Comparison of ENCODE assay signal across 12 mouse cellular contexts in the genomic region with DNA sequence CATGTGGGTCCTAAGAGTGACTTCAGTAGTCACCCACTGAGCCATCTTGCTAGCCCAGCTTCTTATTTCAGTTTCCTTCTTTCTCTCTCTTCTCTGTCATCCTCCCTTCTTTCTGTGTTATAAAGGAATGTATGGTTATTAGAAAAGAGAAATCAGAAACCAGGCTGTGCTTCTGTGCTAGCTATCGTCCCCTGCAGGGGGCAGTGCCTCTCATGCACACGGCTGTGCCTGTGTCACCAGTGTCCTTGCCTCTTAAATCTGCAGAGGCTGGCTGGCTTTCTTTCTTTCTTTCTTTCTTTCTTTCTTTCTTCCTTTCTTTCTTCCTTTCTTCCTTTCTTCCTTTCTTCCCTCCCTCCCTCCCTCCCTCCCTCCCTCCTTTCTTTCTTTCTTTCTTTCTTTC. TPM values are rescaled to one million over a fixed set of nuclear protein-coding genes. Genes with fewer than 3 reads are reported as not detected.
DNase-seq lines count a peak whose midpoint lies in the region; ATAC-seq and TF ChIP-seq lines count a peak whose summit lies in the region.
"Not testable (repeated sequence)": the region's sequence is repeated elsewhere in the genome, so short reads cannot be mapped to it uniquely, and the experiment has no call there.
"Had no signal": no experiment of that assay in that cellular context is flagged by ENCODE, and none has a peak within 500 bp of the region (broad histone marks: within the 10 kb centered on the region; RNA-seq: fewer than 3 reads in every experiment).

No protein-coding gene starts in this region.

- DNase-seq in adrenal gland, adult 2 months: peak; percentile 66
- DNase-seq in kidney, adult 8-10 months: peak; percentile 22 to 60
- peak; percentile 49 for DNase-seq in limb, embryonic 11.5 days (ENCODE audit: low spot score)
- peak; percentile 9 for DNase-seq in telencephalon, adult 2 months (ENCODE audit: low read depth, low spot score)

- H3K4me1 ChIP-seq in cortical plate, adult 2 months (ENCODE audit: control insufficient read depth, insufficient read depth, low read length); limb, embryonic 11.5 days (ENCODE audit: control insufficient read depth, insufficient read depth, low read length); midbrain, embryonic 16.5 days (ENCODE audit: control insufficient read depth, insufficient read depth, low read length): not testable (repeated sequence)

- peaks cover 73% of the 10 kb centered on the region for H3K36me3 ChIP-seq in C2C12 (ENCODE audit: control insufficient read depth, insufficient read depth)
- H3K36me3 ChIP-seq in limb, embryonic 11.5 days (ENCODE audit: control insufficient read depth, insufficient read depth, low read length): not testable (repeated sequence)
- peaks cover 39% of the 10 kb centered on the region for H3K36me3 ChIP-seq in midbrain, embryonic 16.5 days (ENCODE audit: control insufficient read depth, insufficient read depth, low read length)

- not testable (repeated sequence) for H3K4me3 ChIP-seq in C2C12 (ENCODE audit: insufficient read depth, poor library complexity, severe bottlenecking); cortical plate, adult 2 months (ENCODE audit: insufficient read depth, low read length); limb, embryonic 11.5 days (ENCODE audit: low read depth, low read length); midbrain, embryonic 16.5 days (ENCODE audit: low read depth, low read length)

- not testable (repeated sequence) for H3ac ChIP-seq in C2C12 (ENCODE audit: control insufficient read depth, insufficient read length, low read depth)

- ATAC-seq in granulocyte monocyte progenitor cell, adult 5-6 weeks (replicated peaks; ENCODE audit: poor library complexity, severe bottlenecking): peak; percentile 46; the same call in 1 of the 2 replicates
- ATAC-seq in limb, embryonic 11.5 days (ENCODE audit: insufficient number of reproducible peaks, low FRiP score, low TSS enrichment, low read depth): not testable (repeated sequence)
- ATAC-seq in midbrain, embryonic 16.5 days: 0 out of 2 replicates have a peak, but pooled peaks have one; percentile 54

- H3K79me3 ChIP-seq in C2C12 (ENCODE audit: low read depth): not testable (repeated sequence)

- TF ChIP-seq POLR2A in cortical plate, adult 2 months (IDR thresholded peaks at IDR 0.05; ENCODE audit: extremely low read depth, insufficient read depth, low read length): not testable (repeated sequence)

- not testable (repeated sequence) for H3K9ac ChIP-seq in limb, embryonic 11.5 days (ENCODE audit: low read length); midbrain, embryonic 16.5 days (ENCODE audit: low read depth, low read length)

- H3K27me3 ChIP-seq in C2C12 (ENCODE audit: control insufficient read depth, insufficient read depth, insufficient read length); limb, embryonic 11.5 days (ENCODE audit: control insufficient read depth, insufficient read depth, low read length); midbrain, embryonic 16.5 days (ENCODE audit: control insufficient read depth, insufficient read depth, low read depth, low read length): not testable (repeated sequence)

- peak; percentile 29 for TF ChIP-seq CTCF in C2C12 (IDR thresholded peaks at IDR 0.05; ENCODE audit: control insufficient read depth, insufficient read depth, insufficient read length)
- TF ChIP-seq CTCF in cortical plate, adult 2 months (IDR thresholded peaks at IDR 0.05; ENCODE audit: extremely low read depth, insufficient read depth, low read length): peak; percentile 68

- 72% methylated on average over 2 of the region's 2 CpGs for WGBS in limb, embryonic 11.5 days
- 45% methylated on average over 2 of the region's 2 CpGs for WGBS in midbrain, embryonic 16.5 days

- H3K79me2 ChIP-seq in C2C12 (ENCODE audit: control insufficient read depth, insufficient read depth): not testable (repeated sequence)

- H3K27ac ChIP-seq in cortical plate, adult 2 months (ENCODE audit: insufficient read depth, low read length); limb, embryonic 11.5 days (replicated peaks; ENCODE audit: low read depth, low read length); midbrain, embryonic 16.5 days (ENCODE audit: low read length): not testable (repeated sequence)

- H3K4me2 ChIP-seq in limb, embryonic 11.5 days (ENCODE audit: low read depth, severe bottlenecking); midbrain, embryonic 16.5 days (ENCODE audit: low read length): not testable (repeated sequence)

- not testable (repeated sequence) for H3K9me3 ChIP-seq in limb, embryonic 11.5 days (ENCODE audit: control insufficient read depth, low read length); midbrain, embryonic 16.5 days (replicated peaks; ENCODE audit: control insufficient read depth, low read length, poor library complexity, severe bottlenecking)

RNA-seq across cellular contexts. Expression of a gene that starts 19.5 kb away (rescaled TPM):
- 0.83 TPM for polyA plus RNA-seq in C2C12 (2012; fragmentation: generic; extraction: Trizol)
- not detected for total RNA-seq in adrenal gland, adult 2 months (2021)
- polyA plus RNA-seq in adrenal gland, adult 2 months (2012; rRNA removed): not detected in 2 replicates
- polyA plus RNA-seq in cortical plate, adult 2 months (2012; rRNA removed): not detected in 2 replicates
- not detected in 2 replicates for total RNA-seq in granulocyte monocyte progenitor cell, adult 5-6 weeks (2014; fragmentation: Nextera tagmentation)
- not detected in 2 replicates for total RNA-seq in granulocyte monocyte progenitor cell, adult 5-6 weeks (2017)
- not detected in 2 replicates for polyA plus RNA-seq in limb, embryonic 11.5 days (2014; fragmentation: Nextera tagmentation; extraction: Ambion mirVana)
- polyA plus RNA-seq in midbrain, embryonic 16.5 days (2015; fragmentation: Nextera tagmentation; extraction: Ambion mirVana): not detected in 2 replicates
- total RNA-seq: heart, adult 8-10 months; left cerebral cortex, postnatal 36 days had no signal
- polyA plus RNA-seq: intestine, embryonic 14.5 days; stomach, embryonic 14.5 days had no signal

RNA-seq across cellular contexts. Expression of a gene that starts 58.0 kb away (rescaled TPM):
- polyA plus RNA-seq in C2C12 (2012; fragmentation: generic; extraction: Trizol): 27.3 TPM
- 100 to 1,000 TPM in 1 of 2 experiments, 10 to 100 TPM in 1; 88.8 to 113 TPM for total RNA-seq in adrenal gland, adult 2 months (2021)
- 22.8 and 35.4 TPM in 2 replicates for polyA plus RNA-seq in adrenal gland, adult 2 months (2012; rRNA removed)
- polyA plus RNA-seq in cortical plate, adult 2 months (2012; rRNA removed): 44.8 and 46.2 TPM in 2 replicates
- total RNA-seq in granulocyte monocyte progenitor cell, adult 5-6 weeks (2014; fragmentation: Nextera tagmentation): 49.7 and 51.3 TPM in 2 replicates
- 23.7 and 28.1 TPM in 2 replicates for total RNA-seq in granulocyte monocyte progenitor cell, adult 5-6 weeks (2017)
- 29.4 and 31.5 TPM in 2 replicates for polyA plus RNA-seq in limb, embryonic 11.5 days (2014; fragmentation: Nextera tagmentation; extraction: Ambion mirVana)
- 38.4 and 46.0 TPM in 2 replicates for polyA plus RNA-seq in midbrain, embryonic 16.5 days (2015; fragmentation: Nextera tagmentation; extraction: Ambion mirVana)

Comparison
In these comparisons a context has a peak if more than half of its experiments do, and no peak if none do; other contexts are left out.
1. DNase-seq: peak in every context shown above with its lines; median percentile 66 in adrenal gland, adult 2 months; 49 in limb, embryonic 11.5 days; 41 in kidney, adult 8-10 months; 9 in telencephalon, adult 2 months.